Mouse (Mus musculus): ENCODE measurements around the gene Kcnq1. TPM values are rescaled to one million over a fixed set of nuclear protein-coding genes. Genes with fewer than 3 reads are reported as not detected.

Gene Kcnq1
- total RNA-seq, 1 experiment: 0.22 TPM

DNA sequence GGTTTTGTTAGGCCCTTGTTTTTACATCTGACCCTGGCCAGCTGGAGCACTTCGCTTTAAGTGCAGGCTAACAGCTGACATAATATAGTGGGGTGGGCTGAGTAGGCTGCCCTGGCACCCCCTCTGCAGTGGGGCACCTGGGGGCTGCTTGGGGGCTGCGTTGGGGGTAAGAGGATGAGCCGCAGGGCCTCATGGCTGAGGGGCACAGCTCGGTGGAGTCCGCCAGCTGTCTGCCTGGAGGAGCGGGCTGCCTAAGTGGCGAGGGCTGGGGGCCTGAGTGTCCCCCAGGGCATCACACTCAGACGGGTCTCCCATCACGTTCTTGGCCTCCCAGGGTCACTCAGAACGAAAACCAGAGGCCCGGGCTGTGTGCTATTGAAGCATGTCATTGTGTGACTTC is 53.3 kb downstream of the Kcnq1 start:
- no peak for TF ChIP-seq HCFC1 (IDR thresholded peaks at IDR 0.05; ENCODE audit: borderline replicate concordance, insufficient read depth, low read length)
- no peak for TF ChIP-seq ZC3H11A (IDR thresholded peaks at IDR 0.05; ENCODE audit: borderline replicate concordance, low read depth, low read length)
- TF ChIP-seq ZNF384 (IDR thresholded peaks at IDR 0.05; ENCODE audit: low read depth, low read length): no peak
- no peak for TF ChIP-seq CHD2 (IDR thresholded peaks at IDR 0.05; ENCODE audit: low read depth, low read length)
- no peak for TF ChIP-seq MAFK (IDR thresholded peaks at IDR 0.05; ENCODE audit: insufficient read depth, low read depth, low read length)
- Histone ChIP-seq H3K27ac (ENCODE audit: insufficient read depth, low read depth, low read length, poor library complexity, severe bottlenecking) (no peak overlapping the region), H3K9me3 (ENCODE audit: control insufficient read depth, insufficient read depth, low read depth, low read length) (no peaks in the 10 kb centered on the region), H3K36me3 (ENCODE audit: control insufficient read depth, insufficient read depth, low read length, poor library complexity, severe bottlenecking) (no peaks in the 10 kb centered on the region), H3K9ac (ENCODE audit: insufficient read depth, low read depth, low read length, poor library complexity, severe bottlenecking) (no peak overlapping the region), H3K4me3 (ENCODE audit: insufficient read depth in 1 of 2, low read depth in 1 of 2, low read length in 2 of 2, poor library complexity in 1 of 2, severe bottlenecking in 1 of 2) (no peak overlapping the region), H3K4me1 (ENCODE audit: control insufficient read depth in 2 of 2, insufficient read depth in 2 of 2, low read length in 2 of 2, poor library complexity in 1 of 2) (peaks cover 1 to 6% of the 10 kb centered on the region in 2 experiments; a peak in 2 of 4 replicates)
- in situ Hi-C loops (cut with MboI; ENCODE audit: low sequenced_read_pairs in 2 of 2, unreplicated experiment in 2 of 2): loop anchor here in 1 of 2 experiments (5.0 kb wide), 1 partner anchor 308 kb away; no protein-coding TSS in a partner anchor
- DNase-seq (ENCODE audit: low read depth, low spot score): no peak

DNA sequence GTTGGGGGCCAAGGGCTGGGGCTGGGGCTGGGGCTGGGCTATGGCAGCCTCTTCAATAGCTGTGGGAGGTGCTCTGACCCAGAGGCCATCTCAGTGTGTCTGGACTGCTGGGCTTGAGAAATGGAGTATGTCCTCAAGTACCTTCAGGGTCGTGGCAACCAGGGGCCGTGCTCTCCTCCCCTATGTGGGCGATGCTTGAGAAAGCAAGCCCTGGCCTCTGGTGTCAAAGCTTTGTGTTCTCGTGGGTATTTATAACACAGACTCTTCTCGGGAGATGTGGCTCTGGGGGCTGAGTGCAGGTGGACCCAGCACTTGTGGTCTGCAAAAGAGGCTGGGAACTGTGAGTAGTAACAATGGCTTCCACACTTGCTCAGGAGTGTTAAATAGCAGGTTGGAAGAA is 53.9 kb downstream of the Kcnq1 start:
- in situ Hi-C loops (cut with MboI; ENCODE audit: low sequenced_read_pairs in 2 of 2, unreplicated experiment in 2 of 2): no loop called here
- no peaks in the 10 kb centered on the region for H3K9me3 ChIP-seq (ENCODE audit: control insufficient read depth, insufficient read depth, low read depth, low read length)
- DNase-seq (ENCODE audit: low read depth, low spot score): no peak
- no peak overlapping the region for H3K27ac ChIP-seq (ENCODE audit: insufficient read depth, low read depth, low read length, poor library complexity, severe bottlenecking)
- TF ChIP-seq ZC3H11A (IDR thresholded peaks at IDR 0.05; ENCODE audit: borderline replicate concordance, low read depth, low read length) (no peak), MAFK (IDR thresholded peaks at IDR 0.05; ENCODE audit: insufficient read depth, low read depth, low read length) (no peak), HCFC1 (IDR thresholded peaks at IDR 0.05; ENCODE audit: borderline replicate concordance, insufficient read depth, low read length) (no peak), CHD2 (IDR thresholded peaks at IDR 0.05; ENCODE audit: low read depth, low read length) (no peak), ZNF384 (IDR thresholded peaks at IDR 0.05; ENCODE audit: low read depth, low read length) (no peak)
- no peak overlapping the region for H3K9ac ChIP-seq (ENCODE audit: insufficient read depth, low read depth, low read length, poor library complexity, severe bottlenecking)
- H3K4me3 ChIP-seq (ENCODE audit: insufficient read depth in 1 of 2, low read depth in 1 of 2, low read length in 2 of 2, poor library complexity in 1 of 2, severe bottlenecking in 1 of 2): no peak overlapping the region
- H3K36me3 ChIP-seq (ENCODE audit: control insufficient read depth, insufficient read depth, low read length, poor library complexity, severe bottlenecking): no peaks in the 10 kb centered on the region
- peaks cover 1 to 4% of the 10 kb centered on the region in 2 experiments; a peak in 2 of 4 replicates for H3K4me1 ChIP-seq (ENCODE audit: control insufficient read depth in 2 of 2, insufficient read depth in 2 of 2, low read length in 2 of 2, poor library complexity in 1 of 2)

DNA sequence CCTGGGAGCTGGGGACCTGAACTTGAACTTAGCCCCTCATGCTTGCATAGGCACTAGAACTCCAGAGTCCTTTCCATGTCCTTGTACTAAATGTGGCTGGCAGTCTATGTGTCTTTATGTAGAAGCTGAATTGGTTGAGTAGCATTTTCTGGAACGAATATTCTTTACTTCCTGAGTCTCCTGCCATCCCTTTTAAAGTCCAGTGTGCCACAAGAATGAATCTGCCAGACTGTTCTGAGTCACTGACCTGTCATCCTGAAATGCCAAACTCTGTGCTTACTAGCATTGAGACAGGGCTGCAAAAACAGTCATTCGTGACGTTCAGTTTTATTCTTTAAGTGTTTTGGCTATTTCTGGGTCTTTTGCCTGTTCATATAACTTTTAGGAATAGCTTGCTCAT is 55.9 kb downstream of the Kcnq1 start:
- no peak overlapping the region for H3K9ac ChIP-seq (ENCODE audit: insufficient read depth, low read depth, low read length, poor library complexity, severe bottlenecking)
- no peak for DNase-seq (ENCODE audit: low read depth, low spot score)
- in situ Hi-C loops (cut with MboI; ENCODE audit: low sequenced_read_pairs in 2 of 2, unreplicated experiment in 2 of 2): no loop called here
- TF ChIP-seq ZNF384 (IDR thresholded peaks at IDR 0.05; ENCODE audit: low read depth, low read length) (no peak), ZC3H11A (IDR thresholded peaks at IDR 0.05; ENCODE audit: borderline replicate concordance, low read depth, low read length) (no peak), HCFC1 (IDR thresholded peaks at IDR 0.05; ENCODE audit: borderline replicate concordance, insufficient read depth, low read length) (no peak), MAFK (IDR thresholded peaks at IDR 0.05; ENCODE audit: insufficient read depth, low read depth, low read length) (no peak), CHD2 (IDR thresholded peaks at IDR 0.05; ENCODE audit: low read depth, low read length) (no peak)
- no peak overlapping the region for H3K27ac ChIP-seq (ENCODE audit: insufficient read depth, low read depth, low read length, poor library complexity, severe bottlenecking)
- H3K4me3 ChIP-seq (ENCODE audit: insufficient read depth in 1 of 2, low read depth in 1 of 2, low read length in 2 of 2, poor library complexity in 1 of 2, severe bottlenecking in 1 of 2): no peak overlapping the region
- no peaks in the 10 kb centered on the region for H3K36me3 ChIP-seq (ENCODE audit: control insufficient read depth, insufficient read depth, low read length, poor library complexity, severe bottlenecking)
- H3K4me1 ChIP-seq (ENCODE audit: control insufficient read depth in 2 of 2, insufficient read depth in 2 of 2, low read length in 2 of 2, poor library complexity in 1 of 2): no peaks in the 10 kb centered on the region
- H3K9me3 ChIP-seq (ENCODE audit: control insufficient read depth, insufficient read depth, low read depth, low read length): no peaks in the 10 kb centered on the region

DNA sequence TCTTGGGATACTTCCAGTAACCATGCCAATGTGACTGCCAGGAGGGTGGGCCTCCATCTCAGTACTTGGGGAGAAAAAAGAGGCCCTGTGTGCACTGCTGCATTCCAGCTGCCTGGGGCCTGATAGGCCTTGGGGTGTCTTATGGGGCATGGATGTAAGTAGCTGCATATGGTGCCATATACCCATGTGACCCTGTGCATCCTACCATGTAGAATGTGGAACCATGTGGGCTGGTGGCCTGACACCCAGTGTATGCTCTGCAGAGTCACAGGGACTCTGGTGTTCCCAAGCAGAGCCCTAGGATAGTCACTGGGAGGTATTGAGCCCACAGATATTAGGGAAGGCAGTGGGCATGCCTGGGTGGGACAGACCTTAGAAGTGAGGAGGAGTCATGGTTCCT is 57.9 kb downstream of the Kcnq1 start:
- in situ Hi-C loops (cut with MboI; ENCODE audit: low sequenced_read_pairs in 2 of 2, unreplicated experiment in 2 of 2): no loop called here
- no peak for DNase-seq (ENCODE audit: low read depth, low spot score)
- Histone ChIP-seq H3K4me3 (ENCODE audit: insufficient read depth in 1 of 2, low read depth in 1 of 2, low read length in 2 of 2, poor library complexity in 1 of 2, severe bottlenecking in 1 of 2) (no peak overlapping the region), H3K27ac (ENCODE audit: insufficient read depth, low read depth, low read length, poor library complexity, severe bottlenecking) (no peak overlapping the region), H3K36me3 (ENCODE audit: control insufficient read depth, insufficient read depth, low read length, poor library complexity, severe bottlenecking) (no peaks in the 10 kb centered on the region), H3K9me3 (ENCODE audit: control insufficient read depth, insufficient read depth, low read depth, low read length) (no peaks in the 10 kb centered on the region), H3K9ac (ENCODE audit: insufficient read depth, low read depth, low read length, poor library complexity, severe bottlenecking) (no peak overlapping the region), H3K4me1 (ENCODE audit: control insufficient read depth in 2 of 2, insufficient read depth in 2 of 2, low read length in 2 of 2, poor library complexity in 1 of 2) (no peaks in the 10 kb centered on the region)
- no peak for TF ChIP-seq ZNF384 (IDR thresholded peaks at IDR 0.05; ENCODE audit: low read depth, low read length)
- TF ChIP-seq HCFC1 (IDR thresholded peaks at IDR 0.05; ENCODE audit: borderline replicate concordance, insufficient read depth, low read length): no peak
- TF ChIP-seq ZC3H11A (IDR thresholded peaks at IDR 0.05; ENCODE audit: borderline replicate concordance, low read depth, low read length): no peak
- no peak for TF ChIP-seq MAFK (IDR thresholded peaks at IDR 0.05; ENCODE audit: insufficient read depth, low read depth, low read length)
- no peak for TF ChIP-seq CHD2 (IDR thresholded peaks at IDR 0.05; ENCODE audit: low read depth, low read length)

All from ES-E14 (cell line).